Mouse (Mus musculus) olfactory bulb, adult 2 months (tissue): Measurements from ENCODE around the gene Prrc2c.

Source experiments
- CTCF ChIP-seq: fragments of 200-500 bp; IDR thresholded peaks from 2 replicates; pipeline ENCODE4 v1.5.1; 2012; ENCODE audit warnings: low read depth, mild to moderate bottlenecking, low read length, moderate library complexity; ENCODE audit not compliant: insufficient read depth
- POLR2A ChIP-seq: fragments of 200-500 bp; IDR thresholded peaks from 2 replicates; pipeline ENCODE4 v1.6.1; 2012; ENCODE audit warnings: mild to moderate bottlenecking, low read depth, low read length, moderate library complexity; ENCODE audit not compliant: insufficient read depth

GRCm38 (mm10) chr1:162735084-162735483 lies 5.3 kb downstream of the Prrc2c start:
- TF ChIP-seq POLR2A (no peak), CTCF (no peak)
